Mouse (Mus musculus) bone marrow macrophage, adult 2 months (primary cell): ENCODE results near the gene Igfbp6.

Experiments
- CTCF ChIP-seq: IDR thresholded peaks from 2 replicates; pipeline ENCODE4 v1.5.1; 2012; ENCODE audit warnings: low read depth, mild to moderate bottlenecking, low read length, moderate library complexity
- POLR2A ChIP-seq: IDR thresholded peaks from 2 replicates; pipeline ENCODE4 v1.6.1; 2012; ENCODE audit warnings: mild to moderate bottlenecking, low read depth, low read length, borderline replicate concordance

GRCm38 (mm10) chr15:102110271-102110670, 33.9 kb upstream of the Igfbp6 start:
- TF ChIP-seq CTCF (no peak), POLR2A (no peak)
